Mouse (Mus musculus): ENCODE measurements around the gene Ccdc6.

Gene Ccdc6

DNA sequence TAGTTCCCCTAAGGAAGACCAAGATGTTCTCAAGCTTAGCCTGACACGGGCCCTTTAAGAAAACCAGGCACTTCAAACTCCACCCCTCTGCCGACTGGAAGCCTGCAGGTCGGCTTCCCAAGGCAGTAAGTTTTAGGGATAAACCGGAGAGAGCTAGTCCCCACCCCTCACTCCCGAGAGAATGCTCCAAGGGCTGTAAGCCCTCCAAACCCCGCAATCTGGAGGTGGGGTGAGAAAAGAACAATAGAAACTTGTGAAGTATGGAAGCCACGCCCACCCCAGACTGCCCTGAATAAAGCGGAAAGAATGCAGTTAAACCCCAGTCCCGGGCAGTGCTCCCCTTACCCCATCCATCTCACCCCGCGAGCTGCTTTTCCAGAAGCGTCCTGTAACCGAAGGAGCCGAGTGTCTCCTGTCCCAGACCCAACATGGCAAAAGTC lies 1.9 kb upstream of the Ccdc6 start:
- peak; percentile 54 for DNase-seq (ENCODE audit: low read depth, low spot score)

GRCm38 (mm10) chr10:70095506-70096270 lies 1.2 kb upstream of the Ccdc6 start:
- no peak for DNase-seq (ENCODE audit: low read depth, low spot score)

- DNase-seq (ENCODE audit: low read depth, low spot score): no peak
Observed at GRCm38 (mm10) chr10:70097291-70097901, 475 bp downstream of the Ccdc6 start.

GRCm38 (mm10) chr10:70097911-70098569 lies 1.1 kb downstream of the Ccdc6 start:
- DNase-seq (ENCODE audit: low read depth, low spot score): no peak

GRCm38 (mm10) chr10:70098626-70099025 lies 1.7 kb downstream of the Ccdc6 start:
- no peak for DNase-seq (ENCODE audit: low read depth, low spot score)

- no peak for DNase-seq (ENCODE audit: low read depth, low spot score)
Observed at GRCm38 (mm10) chr10:70099052-70099451, 2.1 kb downstream of the Ccdc6 start.

DNA sequence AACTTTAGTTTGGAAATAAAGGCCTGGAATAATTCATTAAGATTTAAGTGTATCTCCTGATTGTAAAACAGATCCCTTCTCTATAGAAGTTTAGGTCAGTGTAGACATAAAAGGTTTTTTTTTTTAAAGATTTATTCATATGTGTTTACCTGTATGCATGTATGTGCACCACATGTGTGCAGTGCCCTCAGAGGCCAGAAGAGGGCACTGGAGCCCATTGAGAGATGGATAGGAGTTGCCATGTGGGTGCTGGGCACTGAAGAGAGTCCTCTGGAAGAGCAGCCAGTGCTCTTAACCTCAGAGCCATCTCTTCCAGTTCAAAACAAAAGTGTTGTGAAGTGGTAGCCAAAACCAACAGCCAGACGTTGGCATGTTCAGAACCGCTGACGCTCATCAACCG lies 5.2 kb downstream of the Ccdc6 start:
- DNase-seq (ENCODE audit: low read depth, low spot score): no peak

DNA sequence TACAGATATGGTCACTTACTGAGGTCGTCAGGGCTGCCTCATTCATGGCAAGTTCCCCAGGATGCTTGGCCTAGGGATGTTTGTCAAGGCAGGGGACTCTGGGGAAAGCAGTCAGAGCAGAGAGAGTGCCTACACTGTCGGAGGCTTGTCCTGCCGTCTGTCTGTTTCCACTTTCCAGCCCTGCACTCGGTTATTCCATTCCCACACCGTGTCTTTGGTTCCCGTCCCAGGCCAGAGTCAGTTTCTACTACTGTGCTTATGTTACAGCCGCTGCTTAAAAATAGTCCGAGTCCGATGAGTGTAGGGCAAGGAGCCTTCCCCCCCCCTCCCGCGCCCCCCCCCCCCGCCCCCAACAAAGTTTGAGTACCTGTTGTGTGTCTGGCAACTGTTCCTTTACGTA lies 11.1 kb downstream of the Ccdc6 start:
- no peak for DNase-seq (ENCODE audit: low read depth, low spot score)

DNA sequence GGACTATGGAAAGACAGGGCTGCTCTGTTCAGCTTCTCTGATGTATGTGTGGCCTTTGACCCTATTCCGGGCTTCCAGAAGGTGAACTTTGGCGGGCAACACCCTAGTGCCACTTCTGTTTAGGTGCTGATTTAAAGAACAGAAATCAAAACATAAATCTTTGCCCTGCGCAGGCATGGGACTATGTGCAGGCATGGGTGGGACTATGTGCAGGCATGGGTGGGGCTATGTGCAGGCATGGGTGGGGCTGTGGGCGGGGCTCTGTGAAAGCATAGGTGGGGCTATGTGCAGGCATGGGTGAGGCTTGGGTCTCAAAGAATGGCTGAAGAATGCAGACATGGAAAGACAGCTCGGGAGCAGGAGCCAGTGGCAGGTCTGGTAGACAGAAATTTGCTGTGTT lies 13.1 kb downstream of the Ccdc6 start:
- DNase-seq (ENCODE audit: low read depth, low spot score): no peak

GRCm38 (mm10) chr10:70110815-70111214 lies 13.9 kb downstream of the Ccdc6 start:
- no peak for DNase-seq (ENCODE audit: low read depth, low spot score)

- DNase-seq (ENCODE audit: low read depth, low spot score): no peak
Observed at GRCm38 (mm10) chr10:70111643-70112042, 14.7 kb downstream of the Ccdc6 start.

DNA sequence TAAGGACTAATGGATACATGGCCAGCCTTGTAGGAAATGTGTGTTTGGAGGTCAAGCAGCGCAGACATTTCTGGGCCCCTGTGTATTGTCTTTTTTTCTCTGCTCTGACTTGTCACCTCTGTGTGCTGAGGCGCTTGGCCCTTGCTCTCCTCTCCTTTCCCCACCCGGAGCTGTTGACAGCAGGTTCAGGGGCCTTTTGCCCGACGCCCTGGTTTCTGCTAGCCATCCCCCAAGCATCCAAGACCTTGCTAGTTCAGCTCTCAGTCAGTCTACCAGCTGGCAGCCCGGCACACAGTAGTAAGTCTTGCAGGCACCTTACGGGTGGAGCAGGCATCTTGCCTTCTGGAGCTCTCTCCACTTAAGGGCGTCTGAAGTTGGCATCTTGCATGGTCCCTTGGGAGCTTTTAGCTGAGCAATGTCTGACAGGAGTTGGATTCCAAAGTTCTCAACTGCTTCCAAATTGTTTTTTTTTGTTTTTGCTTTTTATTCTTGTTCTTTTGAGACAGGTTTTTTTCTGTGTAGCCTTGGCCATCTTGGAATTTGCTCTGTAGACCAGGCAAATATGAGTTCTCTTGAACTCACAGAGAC lies 17.2 kb downstream of the Ccdc6 start:
- DNase-seq (ENCODE audit: low read depth, low spot score): no peak

DNA sequence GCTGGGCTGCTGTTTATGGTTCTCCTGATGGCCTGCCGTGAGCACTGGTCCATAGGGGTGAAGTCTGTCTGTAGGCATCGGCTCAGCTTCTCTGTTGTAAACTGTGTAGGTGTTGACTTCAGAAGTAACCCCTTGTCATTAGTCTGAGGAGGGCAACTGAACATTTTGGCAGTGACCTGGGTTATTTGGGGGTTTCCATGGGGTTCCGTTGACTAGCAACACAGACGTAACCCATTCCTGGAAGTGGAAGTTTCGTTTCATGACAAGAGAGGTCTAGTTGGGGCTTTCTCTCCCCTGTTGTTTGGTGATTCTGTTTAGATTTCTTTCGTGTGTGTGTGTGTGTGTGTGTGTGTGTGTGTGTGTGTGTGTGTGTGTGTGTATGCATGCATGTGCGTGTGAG lies 19.5 kb downstream of the Ccdc6 start:
- no peak for DNase-seq (ENCODE audit: low read depth, low spot score)

GRCm38 (mm10) chr10:70119451-70119850 lies 22.5 kb downstream of the Ccdc6 start:
- no peak for DNase-seq (ENCODE audit: low read depth, low spot score)

DNA sequence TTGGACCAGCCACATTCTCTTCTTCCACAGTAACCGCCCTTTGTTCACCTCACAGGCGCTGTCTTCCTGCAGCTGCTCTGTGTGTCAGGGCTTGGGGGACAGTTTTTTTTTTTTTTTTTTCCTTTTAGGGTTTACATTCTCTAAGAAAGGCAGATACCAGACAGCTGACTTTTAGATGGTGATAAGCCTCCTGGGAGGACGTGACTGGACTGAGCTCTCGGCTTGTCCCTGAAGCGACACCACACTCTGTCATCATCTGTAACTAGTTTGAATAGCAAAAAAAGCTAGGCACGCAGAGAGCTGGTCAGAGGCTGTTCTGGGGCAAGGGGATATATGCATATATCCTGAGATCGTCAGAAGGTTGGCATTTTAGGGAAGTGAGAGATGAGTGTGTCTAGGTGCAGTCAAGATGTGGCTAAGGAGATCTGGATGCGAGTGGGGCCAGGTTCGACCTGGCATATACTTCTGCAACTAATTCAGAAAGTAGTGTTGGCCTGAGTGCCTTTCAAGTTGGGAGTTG lies 23.0 kb downstream of the Ccdc6 start:
- DNase-seq (ENCODE audit: low read depth, low spot score): no peak

DNA sequence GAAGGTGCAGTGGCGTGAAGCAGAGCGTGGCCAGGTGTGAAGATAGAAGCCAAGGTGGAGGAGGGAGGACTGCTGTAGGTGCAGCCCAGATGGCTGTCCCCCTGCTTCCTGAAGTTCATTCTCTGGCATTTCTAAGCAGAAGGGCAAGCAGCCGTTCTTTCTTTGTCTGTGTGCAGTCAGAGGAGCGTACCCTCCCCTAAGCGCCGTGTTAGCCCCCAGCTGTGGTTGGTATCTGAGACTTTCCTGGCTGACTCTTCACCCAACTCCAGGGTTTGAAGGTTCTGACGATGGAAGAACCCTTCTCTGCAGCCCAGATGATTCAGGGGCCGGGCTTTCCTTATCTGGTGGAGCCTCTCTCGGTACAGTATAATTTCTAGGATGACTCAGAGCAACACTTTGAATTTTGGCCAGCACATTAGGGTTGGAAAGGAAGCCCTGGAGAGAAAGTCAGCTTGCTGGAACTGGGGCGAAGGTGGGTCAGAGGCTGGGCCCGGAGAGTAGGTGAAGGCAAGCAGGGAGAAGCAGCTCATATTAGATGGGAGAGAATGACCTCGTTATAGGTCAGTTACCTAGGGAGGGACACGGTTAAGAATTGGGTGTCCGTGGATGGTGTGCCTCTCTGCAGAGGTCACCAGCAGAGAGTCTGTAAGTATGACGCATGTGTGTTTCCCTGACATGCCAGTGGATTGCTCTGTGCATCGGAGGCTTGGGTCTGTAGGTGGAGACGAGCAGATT lies 23.9 kb downstream of the Ccdc6 start:
- DNase-seq (ENCODE audit: low read depth, low spot score): no peak

DNA sequence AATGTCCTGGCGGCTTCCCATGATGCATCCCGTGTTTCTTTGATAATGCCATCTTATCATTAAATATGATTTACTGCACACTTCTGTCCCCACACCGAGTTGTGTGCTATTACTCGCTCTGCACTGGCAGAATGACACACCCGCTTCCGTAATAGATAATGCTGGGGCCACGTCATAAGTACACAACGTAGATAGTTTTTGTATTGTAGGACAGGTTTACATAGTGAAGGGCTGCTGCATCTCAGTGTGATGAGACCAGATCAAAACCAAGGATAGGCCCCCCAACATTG lies 24.4 kb downstream of the Ccdc6 start:
- no peak for DNase-seq (ENCODE audit: low read depth, low spot score)

- no peak for DNase-seq (ENCODE audit: low read depth, low spot score)
Observed at GRCm38 (mm10) chr10:70123454-70123853, 26.5 kb downstream of the Ccdc6 start.

- DNase-seq (ENCODE audit: low read depth, low spot score): no peak
Observed at GRCm38 (mm10) chr10:70125491-70125890, 28.6 kb downstream of the Ccdc6 start.

DNA sequence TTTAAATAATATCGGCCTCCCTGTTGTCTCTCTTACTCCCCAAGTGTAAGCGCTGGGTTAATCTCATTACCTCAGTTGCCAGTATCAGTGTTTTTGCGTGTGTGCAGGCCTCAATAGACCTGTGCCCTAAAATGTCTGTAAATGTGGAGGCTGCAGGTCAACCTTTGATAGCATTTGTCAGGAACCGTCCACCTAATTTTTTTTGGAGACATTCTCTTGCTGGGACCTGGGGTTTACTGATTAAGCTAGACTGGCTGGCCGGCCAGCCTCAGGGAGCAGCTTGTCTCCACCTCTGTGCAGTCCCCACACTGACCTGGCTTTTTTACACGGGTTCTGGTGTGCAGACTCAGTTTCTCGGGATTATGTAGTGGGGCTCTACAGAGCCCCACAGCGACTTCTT lies 30.4 kb downstream of the Ccdc6 start:
- DNase-seq (ENCODE audit: low read depth, low spot score): no peak

GRCm38 (mm10) chr10:70128408-70128807 lies 31.5 kb downstream of the Ccdc6 start:
- no peak for DNase-seq (ENCODE audit: low read depth, low spot score)

GRCm38 (mm10) chr10:70132087-70132560 lies 35.2 kb downstream of the Ccdc6 start:
- no peak for DNase-seq (ENCODE audit: low read depth, low spot score)
